Mouse (Mus musculus): ENCODE measurements around the gene Bdh1. TPM values are rescaled to one million over a fixed set of nuclear protein-coding genes. Genes with fewer than 3 reads are reported as not detected.

Gene Bdh1
- polyA plus RNA-seq, 1 experiment from 2014 or later: 43.4 TPM

DNA sequence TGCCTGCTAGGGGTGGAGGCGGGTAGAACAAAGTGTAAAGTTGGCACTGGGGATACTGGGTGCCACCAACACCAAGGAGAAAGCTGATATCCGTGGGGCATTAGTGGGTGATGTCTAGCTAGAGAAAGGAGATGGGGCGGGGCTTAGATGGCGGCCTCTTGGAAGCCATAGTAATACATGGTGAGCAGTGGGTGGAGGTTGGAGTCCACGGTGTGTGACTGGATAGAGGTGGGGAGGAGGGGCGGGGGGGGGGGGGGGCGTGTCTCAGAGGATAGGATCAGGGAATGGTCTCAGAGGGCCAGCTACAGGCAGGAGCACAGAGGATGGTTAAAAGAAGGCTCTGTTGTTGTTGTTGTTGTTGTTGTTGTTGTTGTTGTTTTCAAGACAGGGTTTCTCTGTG lies 30.4 kb downstream of the Bdh1 start:
- Histone ChIP-seq H3K27me3 (no peaks in the 10 kb centered on the region), H3K9me3 (no peaks in the 10 kb centered on the region)
- no peak for ATAC-seq (ENCODE audit: insufficient number of reproducible peaks, low FRiP score, low TSS enrichment, low read depth)

GRCm38 (mm10) chr16:31454013-31454412 lies 31.9 kb downstream of the Bdh1 start:
- ATAC-seq (ENCODE audit: insufficient number of reproducible peaks, low FRiP score, low TSS enrichment, low read depth): no peak
- peaks cover 4% of the 10 kb centered on the region for H3K36me3 ChIP-seq
- H3K27ac ChIP-seq: no peak overlapping the region
- no peak overlapping the region for H3K9ac ChIP-seq
- peaks cover 16% of the 10 kb centered on the region for H3K4me1 ChIP-seq
- H3K9me3 ChIP-seq: no peaks in the 10 kb centered on the region
- 84% methylated on average over 4 of the region's 4 CpGs for WGBS
- no peak overlapping the region for H3K4me3 ChIP-seq
- H3K4me2 ChIP-seq: no peak overlapping the region
- H3K27me3 ChIP-seq: no peaks in the 10 kb centered on the region

More for the DNA sequence above, 30.4 kb downstream of the Bdh1 start:
- H3K9ac ChIP-seq: no peak overlapping the region
- H3K27ac ChIP-seq: no peak overlapping the region
- H3K4me1 ChIP-seq: peaks cover 9% of the 10 kb centered on the region; the same call in 1 of the 2 replicates
- WGBS: 70% methylated on average over 6 of the region's 7 CpGs
- H3K4me2 ChIP-seq: no peak overlapping the region
- peaks cover 8% of the 10 kb centered on the region for H3K36me3 ChIP-seq
- no peak overlapping the region for H3K4me3 ChIP-seq

DNA sequence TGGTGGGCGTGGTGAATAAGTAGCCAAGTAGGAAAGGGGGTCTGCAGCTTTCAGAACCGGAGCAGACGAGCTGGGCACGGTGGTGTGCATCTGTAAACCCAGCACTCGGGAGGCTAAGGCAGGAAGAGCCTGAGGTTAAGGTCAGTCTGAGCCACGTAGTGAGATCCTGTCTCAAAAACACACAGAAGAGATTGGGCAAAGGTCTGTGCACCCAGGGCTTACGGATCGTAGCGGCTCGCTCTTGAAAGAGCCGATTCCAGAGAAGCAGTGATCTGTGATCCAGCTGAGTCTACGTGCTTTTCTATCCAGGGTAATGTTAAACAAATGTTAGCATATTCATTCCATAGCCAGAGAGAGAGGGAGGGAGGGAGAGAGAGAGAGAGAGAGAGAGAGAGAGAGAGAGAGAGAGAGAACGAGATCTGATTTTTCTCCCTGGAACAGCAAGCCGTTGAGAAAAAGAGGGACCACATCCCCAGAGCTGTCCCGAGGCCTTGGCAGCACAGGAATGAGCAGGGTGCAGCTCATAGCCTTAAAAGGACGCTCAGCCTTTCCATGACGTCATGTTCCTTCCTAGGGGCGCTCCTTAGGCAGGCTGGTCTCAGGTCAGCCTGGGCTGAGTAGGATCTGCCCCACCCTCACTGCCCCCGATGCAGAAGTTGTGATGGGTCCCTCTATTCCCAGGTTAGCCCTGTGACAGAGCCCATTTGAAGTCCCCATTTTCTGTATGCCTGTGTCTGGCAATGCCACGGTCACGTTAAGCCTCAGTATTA lies 33.4 kb downstream of the Bdh1 start:
- Histone ChIP-seq H3K27ac (no peak overlapping the region), H3K9me3 (no peaks in the 10 kb centered on the region), H3K4me2 (no peak overlapping the region), H3K27me3 (no peaks in the 10 kb centered on the region), H3K36me3 (no peaks in the 10 kb centered on the region), H3K4me1 (peaks cover 16% of the 10 kb centered on the region), H3K9ac (no peak overlapping the region), H3K4me3 (no peak overlapping the region)
- WGBS: 65% methylated on average over 21 of the region's 21 CpGs
- ATAC-seq (ENCODE audit: insufficient number of reproducible peaks, low FRiP score, low TSS enrichment, low read depth): no peak

DNA sequence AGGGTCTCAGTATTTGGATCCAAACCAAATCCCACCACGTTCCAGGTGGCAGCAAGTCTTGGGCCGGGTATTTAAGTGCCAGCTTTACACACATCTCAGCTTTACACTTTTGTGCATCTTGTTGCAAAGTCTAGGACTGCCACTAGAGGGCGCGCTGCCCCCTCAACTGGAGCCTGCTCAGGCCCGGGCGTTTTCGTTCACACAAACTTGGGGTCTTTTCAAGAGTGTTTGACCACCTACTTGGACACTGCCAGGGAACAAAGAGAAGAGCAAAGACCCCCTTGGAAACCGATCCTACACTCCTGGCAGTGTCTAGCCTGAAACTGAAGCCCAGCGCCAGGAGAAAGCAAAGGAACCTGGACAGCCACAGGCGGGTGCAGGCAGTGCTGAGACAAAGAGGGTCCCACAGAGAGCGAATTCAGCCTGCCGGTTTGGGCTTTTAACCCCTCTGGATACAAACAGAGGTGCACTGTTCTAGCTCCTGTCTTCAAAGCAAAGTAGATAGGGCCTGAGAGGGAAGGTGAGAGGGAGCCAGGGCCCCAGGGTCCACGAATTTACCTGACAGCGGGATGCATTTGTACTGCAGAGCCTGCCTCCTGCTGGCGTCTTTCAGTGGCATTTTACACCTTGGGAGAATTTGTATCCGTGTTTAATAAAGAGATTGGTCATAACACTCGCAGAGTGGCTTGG lies 36.3 kb downstream of the Bdh1 start:
- Histone ChIP-seq H3K4me2 (peak overlapping the region; percentile 55), H3K9me3 (no peaks in the 10 kb centered on the region; the same call in 1 of the 2 replicates), H3K4me1 (peaks cover 32% of the 10 kb centered on the region), H3K27ac (peak overlapping the region; percentile 54), H3K9ac (peak overlapping the region; percentile 37; the same call in 1 of the 2 replicates), H3K4me3 (peak overlapping the region; percentile 34), H3K27me3 (no peaks in the 10 kb centered on the region; the same call in 1 of the 2 replicates), H3K36me3 (no peaks in the 10 kb centered on the region)
- peak; percentile 55; the same call in 1 of the 2 replicates for ATAC-seq (ENCODE audit: insufficient number of reproducible peaks, low FRiP score, low TSS enrichment, low read depth)
- 2% methylated on average over 17 of the region's 17 CpGs for WGBS

DNA sequence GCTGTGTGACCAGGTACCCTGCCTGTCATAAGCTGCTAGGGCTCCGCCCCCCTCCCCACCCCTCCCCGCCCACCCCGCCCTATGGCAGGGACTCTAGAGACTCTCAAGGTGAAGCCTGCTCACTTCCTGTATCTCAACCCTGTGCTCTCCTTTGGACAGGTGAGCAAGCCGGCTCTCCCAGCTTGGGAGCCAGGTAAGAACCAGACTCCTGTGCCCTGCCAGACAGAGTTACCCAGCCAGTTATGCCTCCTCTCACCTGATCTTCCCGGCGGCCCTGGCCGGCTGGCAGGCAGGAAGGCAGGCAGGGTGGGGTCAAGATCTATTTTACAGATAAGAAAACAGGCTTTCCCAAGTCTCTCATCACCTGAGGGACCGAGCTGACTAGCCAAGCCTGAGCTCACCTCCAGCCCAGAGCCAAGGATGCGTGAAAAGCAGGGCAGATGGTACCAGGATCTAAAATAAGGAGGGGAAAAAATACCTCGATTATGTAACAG lies 37.9 kb downstream of the Bdh1 start:
- no peak overlapping the region for H3K27ac ChIP-seq
- H3K27me3 ChIP-seq: no peaks in the 10 kb centered on the region; the same call in 1 of the 2 replicates
- H3K4me2 ChIP-seq: no peak overlapping the region
- H3K4me3 ChIP-seq: no peak overlapping the region
- WGBS: 34% methylated on average over 10 of the region's 10 CpGs
- no peak overlapping the region for H3K9ac ChIP-seq
- ATAC-seq (ENCODE audit: insufficient number of reproducible peaks, low FRiP score, low TSS enrichment, low read depth): no peak; the same call in 1 of the 2 replicates
- H3K9me3 ChIP-seq: no peaks in the 10 kb centered on the region; the same call in 1 of the 2 replicates
- no peaks in the 10 kb centered on the region for H3K36me3 ChIP-seq
- H3K4me1 ChIP-seq: peaks cover 31% of the 10 kb centered on the region

DNA sequence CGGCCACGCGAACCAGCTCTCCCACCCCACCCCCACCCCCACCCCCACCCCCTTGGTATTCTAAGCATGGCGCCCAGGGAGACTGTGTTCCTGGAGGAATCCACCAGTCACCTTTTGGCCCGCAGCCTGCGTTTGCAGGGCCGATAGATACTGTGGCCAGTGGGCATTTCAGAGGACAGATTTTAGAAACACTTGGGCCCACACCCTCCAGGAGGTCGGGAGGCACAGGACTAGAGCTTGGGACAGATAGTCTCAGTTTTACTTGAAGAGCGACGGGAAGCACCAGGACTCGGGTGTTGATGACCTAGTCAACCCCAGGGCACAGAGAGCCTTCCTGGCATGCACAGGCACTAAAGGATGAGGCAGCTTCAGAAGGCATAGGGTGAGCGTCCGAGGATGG lies 38.4 kb downstream of the Bdh1 start:
- Histone ChIP-seq H3K27me3 (no peaks in the 10 kb centered on the region; the same call in 1 of the 2 replicates), H3K4me2 (no peak overlapping the region), H3K27ac (no peak overlapping the region), H3K4me3 (no peak overlapping the region), H3K4me1 (peaks cover 28% of the 10 kb centered on the region), H3K36me3 (no peaks in the 10 kb centered on the region), H3K9me3 (no peaks in the 10 kb centered on the region; the same call in 1 of the 2 replicates), H3K9ac (no peak overlapping the region)
- WGBS: 52% methylated on average over 13 of the region's 13 CpGs
- ATAC-seq (ENCODE audit: insufficient number of reproducible peaks, low FRiP score, low TSS enrichment, low read depth): no peak

DNA sequence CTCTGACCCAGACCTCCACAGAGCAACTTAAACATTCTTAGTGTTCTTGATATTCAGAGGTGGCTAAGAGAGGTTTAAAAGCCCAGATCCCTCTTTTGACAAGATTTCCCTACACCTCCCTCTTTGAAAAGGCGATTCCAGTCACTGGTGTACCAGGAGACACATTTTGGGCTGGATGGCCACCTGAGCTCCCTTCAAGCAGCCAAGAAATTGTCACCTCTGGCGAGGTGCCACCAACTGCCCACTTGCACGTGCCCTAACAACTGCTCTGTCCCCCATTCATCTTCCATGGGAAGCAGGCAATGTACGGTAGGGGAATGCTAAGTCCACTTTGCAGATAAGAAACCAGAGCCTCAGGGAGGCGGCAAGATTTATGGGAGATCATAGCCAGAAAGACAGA lies 39.0 kb downstream of the Bdh1 start:
- WGBS: 62% methylated on average over 5 of the region's 5 CpGs
- no peaks in the 10 kb centered on the region; the same call in 1 of the 2 replicates for H3K9me3 ChIP-seq
- H3K27ac ChIP-seq: no peak overlapping the region
- ATAC-seq (ENCODE audit: insufficient number of reproducible peaks, low FRiP score, low TSS enrichment, low read depth): no peak
- no peak overlapping the region for H3K4me3 ChIP-seq
- H3K27me3 ChIP-seq: no peaks in the 10 kb centered on the region; the same call in 1 of the 2 replicates
- no peak overlapping the region for H3K4me2 ChIP-seq
- peaks cover 23% of the 10 kb centered on the region for H3K4me1 ChIP-seq
- H3K36me3 ChIP-seq: no peaks in the 10 kb centered on the region
- H3K9ac ChIP-seq: no peak overlapping the region

DNA sequence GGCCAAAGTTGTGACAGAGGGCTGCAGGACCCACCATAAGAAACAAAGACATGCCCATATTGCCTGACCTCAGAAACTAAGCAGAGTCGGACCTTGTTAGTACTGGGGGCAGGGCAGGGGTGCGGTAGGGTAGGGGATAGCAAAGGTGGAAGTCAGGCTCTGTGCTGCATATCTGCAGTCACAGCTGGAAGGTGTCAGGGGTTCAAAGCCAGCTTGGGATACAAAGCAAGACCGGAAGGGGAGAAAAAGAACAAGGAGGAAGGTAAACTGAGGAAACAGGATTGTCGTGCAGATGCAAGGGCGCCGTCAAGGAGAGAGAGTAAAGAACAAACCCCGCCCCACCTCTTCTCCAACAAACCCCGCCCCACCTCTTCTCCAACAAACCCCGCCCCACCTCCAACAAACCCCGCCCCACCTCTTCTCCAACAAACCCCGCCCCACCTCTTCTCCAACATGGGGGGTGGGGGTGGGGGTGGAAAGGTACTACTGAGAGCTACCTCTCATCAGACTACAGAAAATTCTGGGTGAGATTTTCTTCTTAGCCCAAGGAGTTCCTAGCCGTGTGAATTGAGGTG lies 40.1 kb downstream of the Bdh1 start:
- no peak for ATAC-seq (ENCODE audit: insufficient number of reproducible peaks, low FRiP score, low TSS enrichment, low read depth)
- no peaks in the 10 kb centered on the region; the same call in 1 of the 2 replicates for H3K9me3 ChIP-seq
- no peaks in the 10 kb centered on the region for H3K36me3 ChIP-seq
- H3K27me3 ChIP-seq: no peaks in the 10 kb centered on the region; the same call in 1 of the 2 replicates
- 41% methylated on average over 12 of the region's 12 CpGs for WGBS
- H3K27ac ChIP-seq: peak overlapping the region; percentile 7; the same call in 1 of the 2 replicates
- H3K4me3 ChIP-seq: no peak overlapping the region
- no peak overlapping the region for H3K9ac ChIP-seq
- peaks cover 23% of the 10 kb centered on the region for H3K4me1 ChIP-seq
- no peak overlapping the region for H3K4me2 ChIP-seq

- 85% methylated on average over 5 of the region's 5 CpGs for WGBS
- H3K4me1 ChIP-seq: peaks cover 17% of the 10 kb centered on the region
- H3K4me2 ChIP-seq: no peak overlapping the region
- H3K9me3 ChIP-seq: no peaks in the 10 kb centered on the region; the same call in 1 of the 2 replicates
- no peak overlapping the region for H3K9ac ChIP-seq
- no peak overlapping the region for H3K27ac ChIP-seq
- no peaks in the 10 kb centered on the region; the same call in 1 of the 2 replicates for H3K27me3 ChIP-seq
- H3K36me3 ChIP-seq: no peaks in the 10 kb centered on the region
- no peak overlapping the region for H3K4me3 ChIP-seq
- no peak for ATAC-seq (ENCODE audit: insufficient number of reproducible peaks, low FRiP score, low TSS enrichment, low read depth)
These were observed 42.9 kb downstream of the Bdh1 start for GRCm38 (mm10) chr16:31464953-31465352.

DNA sequence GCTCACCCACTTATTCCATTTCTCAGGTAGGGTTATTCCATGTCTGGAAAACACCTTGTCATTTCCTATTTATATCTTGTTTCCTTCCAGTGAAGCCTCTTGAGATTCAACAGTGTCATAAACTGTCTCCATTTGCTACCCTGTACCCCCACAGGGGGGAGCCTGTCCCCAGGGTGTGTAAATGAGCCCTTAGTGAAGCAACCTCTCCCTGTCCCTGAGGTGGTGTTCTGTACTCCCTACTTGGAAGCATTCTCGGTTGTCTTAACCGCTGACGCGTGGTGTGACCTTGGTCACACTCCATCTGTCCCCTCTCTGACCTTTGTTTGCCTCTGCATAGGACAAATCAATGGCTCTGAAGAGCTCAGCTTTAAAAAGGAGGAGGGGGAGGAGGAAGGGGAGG lies 43.5 kb downstream of the Bdh1 start:
- H3K4me2 ChIP-seq: no peak overlapping the region
- no peak overlapping the region for H3K4me3 ChIP-seq
- no peak overlapping the region for H3K9ac ChIP-seq
- no peaks in the 10 kb centered on the region; the same call in 1 of the 2 replicates for H3K27me3 ChIP-seq
- WGBS: 44% methylated on average over 4 of the region's 4 CpGs
- no peak overlapping the region for H3K27ac ChIP-seq
- H3K4me1 ChIP-seq: peaks cover 14% of the 10 kb centered on the region; the same call in 1 of the 2 replicates
- no peaks in the 10 kb centered on the region; the same call in 1 of the 2 replicates for H3K9me3 ChIP-seq
- ATAC-seq (ENCODE audit: insufficient number of reproducible peaks, low FRiP score, low TSS enrichment, low read depth): no peak
- no peaks in the 10 kb centered on the region for H3K36me3 ChIP-seq

DNA sequence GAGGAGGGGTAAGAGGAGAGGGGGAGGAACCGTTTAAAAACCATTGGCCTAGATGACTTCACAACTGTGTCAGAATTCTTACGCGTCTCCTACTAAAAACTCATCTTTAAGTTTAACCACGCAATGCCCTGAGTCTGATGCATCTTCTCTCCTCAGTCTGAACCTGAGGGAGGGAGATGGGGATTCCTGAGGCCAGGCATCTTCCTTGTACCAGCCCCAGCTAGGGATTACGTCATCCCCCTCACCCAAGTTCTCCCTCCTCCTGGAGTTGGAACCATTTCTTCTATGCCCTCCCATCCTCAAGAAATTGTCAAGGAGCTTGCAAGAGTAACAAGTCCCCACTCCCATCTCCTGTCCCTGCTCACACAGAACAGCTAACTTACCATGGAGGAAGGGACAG lies 44.0 kb downstream of the Bdh1 start:
- no peak for ATAC-seq (ENCODE audit: insufficient number of reproducible peaks, low FRiP score, low TSS enrichment, low read depth)
- Histone ChIP-seq H3K9me3 (no peaks in the 10 kb centered on the region; the same call in 1 of the 2 replicates), H3K9ac (no peak overlapping the region), H3K4me3 (no peak overlapping the region), H3K27ac (no peak overlapping the region), H3K4me2 (no peak overlapping the region), H3K4me1 (peaks cover 11% of the 10 kb centered on the region; the same call in 1 of the 2 replicates), H3K27me3 (no peaks in the 10 kb centered on the region; the same call in 1 of the 2 replicates), H3K36me3 (no peaks in the 10 kb centered on the region)
- 83% methylated on average over 5 of the region's 5 CpGs for WGBS

Data from limb, embryonic 15.5 days (tissue).